Mouse (Mus musculus): ENCODE data around the gene Thsd4. TPM values are rescaled to one million over a fixed set of nuclear protein-coding genes. Genes with fewer than 3 reads are reported as not detected.

Thsd4 gene
- total RNA-seq (2021) = 5.8 and 7.2 TPM in 2 replicates
- long read RNA-seq, partial matches to known transcripts = 0 of 1 reads
- long read RNA-seq, other reads (novel, unspliced or antisense) = 1 of 1 reads

DNA sequence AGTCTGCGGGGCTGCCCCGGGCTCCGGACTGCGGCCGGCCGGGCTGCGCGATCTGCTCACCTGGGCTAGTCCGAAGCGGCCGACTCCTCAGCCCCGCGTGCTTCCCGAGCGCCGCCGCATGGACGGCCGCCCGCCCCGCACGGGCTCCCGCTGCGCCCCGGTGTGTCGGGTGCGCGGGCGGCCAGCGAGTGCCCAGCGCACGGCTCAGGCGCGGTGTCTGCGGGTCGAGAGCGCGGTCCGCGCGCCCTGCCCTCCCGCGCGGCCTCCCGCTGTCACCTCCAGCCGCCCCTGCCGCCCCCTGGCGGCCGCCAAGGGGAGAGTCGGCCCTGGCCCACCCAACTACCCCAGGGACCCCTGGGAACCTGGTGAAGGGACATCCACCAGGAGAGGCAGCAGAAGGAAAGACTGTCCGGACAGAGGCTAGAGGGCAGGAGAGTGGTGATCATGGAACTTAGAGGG is at the start of gene Thsd4:
Thsd4 (minus strand) TSS at position 241 of the 459 bp plus-strand sequence.
- peak; percentile 68 for DNase-seq

- DNase-seq = no peak
Measured at GRCm38 (mm10) chr9:60571041-60571440, 49.2 kb upstream of the Thsd4 start.

- no peak for DNase-seq
Measured at GRCm38 (mm10) chr9:60569366-60569765, 47.5 kb upstream of the Thsd4 start.

- DNase-seq = no peak
Measured at GRCm38 (mm10) chr9:60563809-60564208, 42.0 kb upstream of the Thsd4 start.

DNA sequence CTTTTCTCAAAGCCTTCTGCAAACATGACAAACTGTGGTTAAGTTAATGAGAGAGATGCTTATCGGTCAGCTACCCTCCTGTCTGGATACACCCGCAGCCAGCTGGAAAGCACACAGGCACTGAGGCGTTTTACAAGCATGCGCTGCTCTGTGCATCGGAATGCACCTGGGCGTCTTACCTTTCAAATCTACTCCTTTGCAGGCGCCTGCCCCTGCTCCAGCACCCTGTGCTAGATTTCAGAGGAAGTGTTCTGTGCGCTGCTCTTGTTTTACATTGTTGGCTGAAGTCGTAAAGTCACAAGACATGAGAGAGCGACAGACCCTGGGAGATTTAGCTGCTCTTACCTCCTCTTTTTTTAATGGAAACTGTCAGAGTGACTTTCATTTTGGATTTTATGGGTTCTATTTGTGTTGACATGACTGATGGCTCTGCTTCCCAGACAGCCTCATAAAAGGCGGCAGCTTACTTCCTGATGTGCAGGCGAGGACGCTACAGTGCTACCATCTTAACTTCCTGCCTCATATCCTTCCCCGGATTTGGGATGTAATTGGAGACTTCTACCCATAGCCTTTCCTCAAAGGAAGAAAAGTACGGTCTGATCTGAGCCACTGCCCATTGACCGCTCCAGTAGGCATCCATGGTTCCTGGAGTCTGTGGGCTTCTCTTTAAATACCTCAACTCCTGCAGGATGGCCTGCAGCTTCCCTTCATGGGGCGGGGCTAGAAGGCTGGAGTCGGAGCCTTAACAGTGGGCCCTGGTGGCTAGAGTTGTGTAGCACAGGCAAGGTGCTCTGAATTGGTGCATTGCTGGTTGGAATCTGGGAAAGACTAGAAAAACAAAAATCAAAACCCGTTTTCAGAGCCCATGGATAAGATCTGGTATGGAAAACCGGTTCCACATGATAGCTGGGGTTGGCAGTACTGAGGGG is 40.9 kb upstream of the Thsd4 start:
- DNase-seq = peak; percentile 5

DNA sequence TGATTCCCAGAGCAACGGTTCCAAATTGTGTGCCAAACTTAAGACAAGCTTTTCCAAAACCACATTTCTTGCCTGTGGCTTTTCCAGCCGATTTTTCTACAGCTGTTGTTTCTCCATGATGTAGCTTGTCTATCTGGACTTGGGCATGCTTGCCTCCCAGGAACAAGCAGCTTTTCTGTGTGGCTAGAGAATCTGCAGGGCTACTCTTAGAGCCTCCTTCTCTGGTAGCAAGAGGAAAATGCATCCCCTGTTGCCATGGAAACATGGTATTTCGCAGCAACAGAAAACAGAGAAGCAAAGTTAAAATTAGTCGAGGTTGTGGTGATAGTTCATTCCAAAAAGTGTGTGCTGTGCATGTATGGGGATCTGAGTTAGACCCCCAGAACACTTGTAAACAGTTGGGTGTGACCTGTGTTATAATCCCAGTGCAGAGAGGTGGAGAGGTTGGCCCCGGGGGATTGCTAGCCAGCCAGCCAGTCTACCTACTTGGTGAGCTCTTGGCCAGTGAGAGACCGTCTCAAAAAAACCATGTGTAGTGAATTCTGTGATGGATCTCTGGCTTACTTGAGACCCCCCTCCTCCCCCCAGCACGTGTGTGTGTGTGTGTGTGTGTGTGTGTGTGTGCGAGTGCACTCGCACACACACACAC is 39.9 kb upstream of the Thsd4 start:
- DNase-seq = no peak

- DNase-seq = no peak
Measured at GRCm38 (mm10) chr9:60558507-60558906, 36.7 kb upstream of the Thsd4 start.

GRCm38 (mm10) chr9:60551238-60551637 is 29.4 kb upstream of the Thsd4 start:
- no peak for DNase-seq

DNA sequence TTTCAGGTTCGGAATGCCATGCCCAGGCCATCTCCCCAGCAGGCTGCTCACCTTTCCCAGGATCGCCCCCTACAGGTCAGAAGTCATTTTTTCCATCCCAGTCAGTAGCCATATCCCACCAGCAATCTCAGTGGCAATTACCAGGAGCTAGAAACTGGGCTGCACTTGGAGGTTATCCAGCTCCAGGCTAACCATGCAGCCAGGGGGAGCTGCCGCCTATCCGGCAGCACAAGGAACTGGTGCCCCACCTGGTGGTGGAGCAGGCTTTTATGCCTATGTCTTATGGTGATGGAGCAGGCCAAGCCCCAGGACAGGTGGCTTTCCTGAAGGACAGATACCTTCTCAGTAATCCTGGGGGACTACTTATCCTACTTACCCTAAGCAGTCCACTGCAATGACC is 26.3 kb upstream of the Thsd4 start:
- DNase-seq = peak; percentile 57

- no peak for DNase-seq
Measured at GRCm38 (mm10) chr9:60546169-60546568, 24.3 kb upstream of the Thsd4 start.

- no peak for DNase-seq
Measured at GRCm38 (mm10) chr9:60545361-60546096, 23.7 kb upstream of the Thsd4 start.

GRCm38 (mm10) chr9:60543422-60544015 is 21.7 kb upstream of the Thsd4 start:
- no peak for DNase-seq

DNA sequence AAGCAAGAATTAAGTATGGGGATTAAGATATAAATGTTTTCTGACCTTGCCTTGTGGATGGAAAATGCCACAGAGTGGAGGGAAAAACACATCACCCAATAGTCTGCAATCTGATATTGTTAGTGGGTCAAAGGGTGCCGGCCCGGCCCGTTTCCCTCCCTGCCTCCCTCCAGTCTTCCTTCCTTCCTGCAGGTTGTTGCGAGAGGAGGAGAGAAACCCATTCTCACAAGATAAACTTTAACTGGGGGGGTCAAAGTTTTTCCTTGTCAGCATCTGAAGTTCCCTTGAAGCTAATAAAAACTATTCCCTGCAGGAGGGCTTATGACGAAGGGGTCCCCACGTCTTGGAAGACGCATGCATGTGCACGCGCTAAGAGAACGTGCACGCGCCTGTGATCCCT is 8.5 kb upstream of the Thsd4 start:
- DNase-seq = no peak

GRCm38 (mm10) chr9:60529348-60530243 is 7.8 kb upstream of the Thsd4 start:
- DNase-seq = no peak

- DNase-seq = no peak
Measured at GRCm38 (mm10) chr9:60528269-60528668, 6.4 kb upstream of the Thsd4 start.

GRCm38 (mm10) chr9:60527836-60528235 is 6.0 kb upstream of the Thsd4 start:
- no peak for DNase-seq

GRCm38 (mm10) chr9:60527051-60527450 is 5.2 kb upstream of the Thsd4 start:
- no peak for DNase-seq

GRCm38 (mm10) chr9:60526195-60526594 is 4.3 kb upstream of the Thsd4 start:
- DNase-seq = no peak

DNA sequence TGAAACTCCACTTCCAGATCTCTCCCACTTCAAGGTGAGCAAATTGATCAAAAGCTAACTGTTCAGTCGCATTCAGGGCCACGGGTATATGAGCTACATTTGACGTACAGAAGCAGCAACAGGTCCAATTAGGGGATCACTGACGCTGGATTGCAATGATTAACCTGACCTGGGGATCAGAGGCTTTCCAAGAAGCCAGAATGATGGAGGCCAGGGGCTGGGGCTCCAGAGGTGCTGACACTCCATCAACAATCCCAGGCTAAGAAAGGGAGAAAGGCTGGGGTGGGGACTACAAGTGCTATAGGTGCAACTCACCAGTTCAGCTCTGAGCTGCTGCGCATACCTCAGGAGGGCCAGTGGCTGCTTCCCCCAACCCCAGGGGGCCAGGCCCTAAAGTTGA is 703 bp downstream of the Thsd4 start:
- no peak for DNase-seq

GRCm38 (mm10) chr9:60519601-60520000 is 2.2 kb downstream of the Thsd4 start:
- no peak for DNase-seq

GRCm38 (mm10) chr9:60518216-60518615 is 3.6 kb downstream of the Thsd4 start:
- DNase-seq = peak; percentile 76

Measured in adrenal gland, postnatal 25 days (tissue).